Mouse (Mus musculus) limb, embryonic 11.5 days (tissue): ENCODE measurements around the gene 5730409E04Rik. TPM values are rescaled to one million over a fixed set of nuclear protein-coding genes. Genes with fewer than 3 reads are reported as not detected.

Experiments used
- ATAC-seq: fragments of 200-750 bp; cut with Nextera tagmentation; 2 replicates; pipeline ENCODE4 v1.8.0; 2017; ENCODE audit warnings: low read depth; ENCODE audit not compliant: insufficient number of reproducible peaks, low FRiP score, low TSS enrichment
- DNase-seq: peaks from one replicate; pipeline ENCODE4 v3.0.0-alpha.2; 2015; ENCODE audit warnings: low spot score
- H3K27ac ChIP-seq: fragments of 300-500 bp; sonication (generic); replicated peaks from 2 replicates; pipeline ENCODE4 v1.5.1; 2014; ENCODE audit warnings: low read depth, mild to moderate bottlenecking, low read length
- H3K27me3 ChIP-seq: fragments of 300-500 bp; sonication (generic); 2 replicates; pipeline ENCODE4 v1.6.1; 2014; ENCODE audit warnings: mild to moderate bottlenecking, low read length, mixed read lengths; ENCODE audit not compliant: control insufficient read depth, insufficient read depth
- H3K36me3 ChIP-seq: fragments of 300-500 bp; sonication (generic); 2 replicates; pipeline ENCODE4 v1.6.1; 2014; ENCODE audit warnings: mild to moderate bottlenecking, low read length, moderate library complexity, mixed read lengths; ENCODE audit not compliant: control insufficient read depth, insufficient read depth
- H3K4me1 ChIP-seq: fragments of 300-500 bp; sonication (generic); 2 replicates; pipeline ENCODE4 v1.6.1; 2014; ENCODE audit warnings: low read length, mixed read lengths; ENCODE audit not compliant: control insufficient read depth, insufficient read depth
- H3K4me2 ChIP-seq: fragments of 300-500 bp; sonication (generic); 2 replicates; pipeline ENCODE4 v1.6.1; 2014; ENCODE audit warnings: low read depth, mild to moderate bottlenecking, moderate library complexity; ENCODE audit not compliant: severe bottlenecking
- H3K4me3 ChIP-seq: fragments of 300-500 bp; sonication (generic); 2 replicates; pipeline ENCODE4 v1.5.1; 2014; ENCODE audit warnings: low read depth, low read length
- H3K9ac ChIP-seq: fragments of 300-500 bp; sonication (generic); 2 replicates; pipeline ENCODE4 v1.6.1; 2014; ENCODE audit warnings: mild to moderate bottlenecking, low read length
- H3K9me3 ChIP-seq: fragments of 300-500 bp; sonication (generic); 2 replicates; pipeline ENCODE4 v1.6.1; 2016; ENCODE audit warnings: low read length; ENCODE audit not compliant: control insufficient read depth
- whole genome bisulfite sequencing: fragments of 180-500 bp; shearing (Covaris S2); extraction: QIAGEN DNeasy Blood & Tissue Kit; methylation state at CpG from one replicate; pipeline ENCODE4 v1.1.7; 2014; 5-methylcytosine and 5-hydroxymethylcytosine counted together
- polyA plus RNA-seq: library from polyadenylated mRNA; unstranded; fragments of >200 nt; fragmentation: Nextera tagmentation; extraction: Ambion mirVana; gene quantifications from 2 replicates; pipeline ENCODE4 v1.2.1, GENCODE M21; 2014

5730409E04Rik gene
- polyA plus RNA-seq = 1.6 and 2.2 TPM in 2 replicates

GRCm38 (mm10) chr4:126609606-126610181 lies at the start of gene 5730409E04Rik:
5730409E04Rik (plus strand) TSS chr4:126609818.
- Histone ChIP-seq H3K9me3 (no peaks in the 10 kb centered on the region), H3K27ac (0 out of 2 replicates have a peak within 1 kb of the TSS, but pooled peaks have one; percentile 26), H3K4me2 (peak within 1 kb of the TSS; percentile 83), H3K36me3 (no peaks in the 10 kb centered on the region), H3K4me1 (no peaks in the 10 kb centered on the region), H3K27me3 (no peaks in the 10 kb centered on the region), H3K9ac (peak within 1 kb of the TSS; percentile 87), H3K4me3 (peak within 1 kb of the TSS; percentile 58)
- 2% methylated on average over 48 of the region's 48 CpGs for WGBS
- DNase-seq = peak; percentile 75
- peak; percentile 77 for ATAC-seq

GRCm38 (mm10) chr4:126563798-126564197 lies 45.8 kb upstream of the 5730409E04Rik start:
- Histone ChIP-seq H3K4me2 (no peak overlapping the region), H3K4me1 (no peaks in the 10 kb centered on the region), H3K27me3 (no peaks in the 10 kb centered on the region), H3K36me3 (peaks cover 18% of the 10 kb centered on the region), H3K9ac (no peak overlapping the region), H3K9me3 (no peaks in the 10 kb centered on the region), H3K4me3 (no peak overlapping the region), H3K27ac (no peak overlapping the region)
- no peak for DNase-seq
- no peak for ATAC-seq
- WGBS = 89% methylated on average over 6 of the region's 6 CpGs

GRCm38 (mm10) chr4:126567243-126567642 lies 42.4 kb upstream of the 5730409E04Rik start:
- H3K4me3 ChIP-seq = no peak overlapping the region
- no peak for DNase-seq
- 96% methylated on average over 4 of the region's 4 CpGs for WGBS
- H3K9ac ChIP-seq = no peak overlapping the region
- H3K36me3 ChIP-seq = peaks cover 26% of the 10 kb centered on the region
- no peaks in the 10 kb centered on the region for H3K9me3 ChIP-seq
- no peaks in the 10 kb centered on the region for H3K27me3 ChIP-seq
- no peaks in the 10 kb centered on the region for H3K4me1 ChIP-seq
- H3K4me2 ChIP-seq = no peak overlapping the region
- H3K27ac ChIP-seq = no peak overlapping the region
- ATAC-seq = no peak

- Histone ChIP-seq H3K27ac (no peak overlapping the region), H3K36me3 (peaks cover 46% of the 10 kb centered on the region), H3K9ac (no peak overlapping the region), H3K4me1 (no peaks in the 10 kb centered on the region), H3K27me3 (no peaks in the 10 kb centered on the region), H3K9me3 (no peaks in the 10 kb centered on the region), H3K4me2 (no peak overlapping the region), H3K4me3 (no peak overlapping the region)
- WGBS = 92% methylated on average over 3 of the region's 3 CpGs
- DNase-seq = no peak
- no peak for ATAC-seq
Observed at GRCm38 (mm10) chr4:126569783-126570182, 39.8 kb upstream of the 5730409E04Rik start.

- Histone ChIP-seq H3K4me3 (no peak overlapping the region), H3K27ac (no peak overlapping the region), H3K36me3 (peaks cover 67% of the 10 kb centered on the region), H3K9me3 (no peaks in the 10 kb centered on the region), H3K27me3 (no peaks in the 10 kb centered on the region), H3K4me1 (no peaks in the 10 kb centered on the region), H3K4me2 (no peak overlapping the region), H3K9ac (no peak overlapping the region)
- ATAC-seq (no peak), DNase-seq (no peak)
- WGBS = 95% methylated on average over 5 of the region's 5 CpGs
Observed at GRCm38 (mm10) chr4:126576281-126576680, 33.3 kb upstream of the 5730409E04Rik start.

- WGBS = 85% methylated on average over 3 of the region's 3 CpGs
- DNase-seq = no peak
Observed at GRCm38 (mm10) chr4:126577920-126578319, 31.7 kb upstream of the 5730409E04Rik start.

GRCm38 (mm10) chr4:126579077-126579476 lies 30.5 kb upstream of the 5730409E04Rik start:
- Histone ChIP-seq H3K27me3 (no peaks in the 10 kb centered on the region), H3K4me2 (no peak overlapping the region)
- no peak for ATAC-seq

More at GRCm38 (mm10) chr4:126577920-126578319, 31.7 kb upstream of the 5730409E04Rik start:
- Histone ChIP-seq H3K9me3 (no peaks in the 10 kb centered on the region), H3K27me3 (no peaks in the 10 kb centered on the region), H3K4me3 (no peak overlapping the region), H3K9ac (no peak overlapping the region), H3K27ac (no peak overlapping the region), H3K4me1 (no peaks in the 10 kb centered on the region), H3K36me3 (peaks cover 61% of the 10 kb centered on the region), H3K4me2 (no peak overlapping the region)
- ATAC-seq = no peak

GRCm38 (mm10) chr4:126585739-126586138 lies 23.9 kb upstream of the 5730409E04Rik start:
- H3K4me1 ChIP-seq = no peaks in the 10 kb centered on the region
- DNase-seq (no peak), ATAC-seq (no peak)
- H3K36me3 ChIP-seq = peaks cover 40% of the 10 kb centered on the region
- 96% methylated on average over 13 of the region's 13 CpGs for WGBS
- no peak overlapping the region for H3K27ac ChIP-seq
- no peaks in the 10 kb centered on the region for H3K9me3 ChIP-seq
- no peak overlapping the region for H3K4me2 ChIP-seq
- no peaks in the 10 kb centered on the region for H3K27me3 ChIP-seq
- H3K4me3 ChIP-seq = no peak overlapping the region
- no peak overlapping the region for H3K9ac ChIP-seq

More at GRCm38 (mm10) chr4:126579077-126579476, 30.5 kb upstream of the 5730409E04Rik start:
- Histone ChIP-seq H3K9ac (no peak overlapping the region), H3K27ac (no peak overlapping the region), H3K4me1 (no peaks in the 10 kb centered on the region), H3K9me3 (no peaks in the 10 kb centered on the region), H3K36me3 (peaks cover 50% of the 10 kb centered on the region), H3K4me3 (no peak overlapping the region)
- 81% methylated on average over 2 of the region's 2 CpGs for WGBS
- no peak for DNase-seq

GRCm38 (mm10) chr4:126592039-126592438 lies 17.6 kb upstream of the 5730409E04Rik start:
- no peak for ATAC-seq
- Histone ChIP-seq H3K9me3 (no peaks in the 10 kb centered on the region), H3K27me3 (no peaks in the 10 kb centered on the region), H3K27ac (no peak overlapping the region), H3K9ac (no peak overlapping the region), H3K36me3 (peaks cover 28% of the 10 kb centered on the region), H3K4me1 (no peaks in the 10 kb centered on the region), H3K4me3 (no peak overlapping the region), H3K4me2 (no peak overlapping the region)
- DNase-seq = no peak
- 87% methylated on average over 6 of the region's 6 CpGs for WGBS
